Mouse (Mus musculus): Measurements from ENCODE around the gene Amacr. TPM values are rescaled to one million over a fixed set of nuclear protein-coding genes. Genes with fewer than 3 reads are reported as not detected.
A peak's percentile ranks its signal among the peaks of the same experiment; 100 is the strongest.
"Not testable (repeated sequence)": the region's sequence is repeated elsewhere in the genome, so short reads cannot be mapped to it uniquely, and the experiment has no call there.

Gene Amacr
- polyA plus RNA-seq, 1 experiment from 2014 or later: 2.9 TPM

- H3K36me3 ChIP-seq (ENCODE audit: inconsistent target): no peaks in the 10 kb centered on the region
- 89% methylated on average over 2 of the region's 2 CpGs for WGBS (ENCODE audit: missing documents)
- H3K4me3 ChIP-seq (ENCODE audit: inconsistent target): no peak overlapping the region
- no peaks in the 10 kb centered on the region for H3K79me2 ChIP-seq (ENCODE audit: inconsistent target)
- no peak overlapping the region for H3K27ac ChIP-seq
These were observed 19.0 kb upstream of the Amacr start for GRCm38 (mm10) chr15:10962601-10963000.

GRCm38 (mm10) chr15:10969439-10969838 lies 12.1 kb upstream of the Amacr start:
- 88% methylated on average over 3 of the region's 3 CpGs for WGBS (ENCODE audit: missing documents)
- no peak overlapping the region for H3K4me3 ChIP-seq (ENCODE audit: inconsistent target)
- H3K36me3 ChIP-seq (ENCODE audit: inconsistent target): no peaks in the 10 kb centered on the region
- no peak overlapping the region for H3K27ac ChIP-seq
- no peaks in the 10 kb centered on the region for H3K79me2 ChIP-seq (ENCODE audit: inconsistent target)

- H3K4me3 ChIP-seq (ENCODE audit: inconsistent target): no peak overlapping the region
- H3K27ac ChIP-seq: no peak overlapping the region
- H3K79me2 ChIP-seq (ENCODE audit: inconsistent target): no peaks in the 10 kb centered on the region
- no peaks in the 10 kb centered on the region for H3K36me3 ChIP-seq (ENCODE audit: inconsistent target)
- 90% methylated on average over 5 of the region's 5 CpGs for WGBS (ENCODE audit: missing documents)
These were observed 10.8 kb upstream of the Amacr start for GRCm38 (mm10) chr15:10970777-10971176.

GRCm38 (mm10) chr15:10977151-10977550 lies 4.4 kb upstream of the Amacr start:
- no peak overlapping the region for H3K27ac ChIP-seq
- H3K36me3 ChIP-seq (ENCODE audit: inconsistent target): no peaks in the 10 kb centered on the region
- no peaks in the 10 kb centered on the region for H3K79me2 ChIP-seq (ENCODE audit: inconsistent target)
- no peak overlapping the region for H3K4me3 ChIP-seq (ENCODE audit: inconsistent target)

GRCm38 (mm10) chr15:10980712-10981111 lies 844 bp upstream of the Amacr start:
- Histone ChIP-seq H3K79me2 (ENCODE audit: inconsistent target) (no peaks in the 10 kb centered on the region), H3K36me3 (ENCODE audit: inconsistent target) (no peaks in the 10 kb centered on the region), H3K27ac (no peak overlapping the region), H3K4me3 (ENCODE audit: inconsistent target) (peak overlapping the region; percentile 33; the same call in 1 of the 2 replicates)
- 80% methylated on average over 2 of the region's 2 CpGs for WGBS (ENCODE audit: missing documents)

GRCm38 (mm10) chr15:10982064-10982435 lies 494 bp downstream of the Amacr start:
- Histone ChIP-seq H3K79me2 (ENCODE audit: inconsistent target) (no peaks in the 10 kb centered on the region), H3K4me3 (ENCODE audit: inconsistent target) (peak overlapping the region; percentile 36), H3K27ac (no peak overlapping the region), H3K36me3 (ENCODE audit: inconsistent target) (no peaks in the 10 kb centered on the region)
- WGBS (ENCODE audit: missing documents): 8% methylated on average over 6 of the region's 6 CpGs

- Histone ChIP-seq H3K27ac (no peak overlapping the region), H3K4me3 (ENCODE audit: inconsistent target) (no peak overlapping the region), H3K36me3 (ENCODE audit: inconsistent target) (no peaks in the 10 kb centered on the region), H3K79me2 (ENCODE audit: inconsistent target) (no peaks in the 10 kb centered on the region)
- 94% methylated on average over 6 of the region's 6 CpGs for WGBS (ENCODE audit: missing documents)
These were observed 4.2 kb downstream of the Amacr start for GRCm38 (mm10) chr15:10985756-10986155.

- H3K27ac ChIP-seq; H3K4me3 ChIP-seq (ENCODE audit: inconsistent target); H3K36me3 ChIP-seq (ENCODE audit: inconsistent target); H3K79me2 ChIP-seq (ENCODE audit: inconsistent target): not testable (repeated sequence)
- 88% methylated on average over 2 of the region's 2 CpGs for WGBS (ENCODE audit: missing documents)
These were observed 4.9 kb downstream of the Amacr start for GRCm38 (mm10) chr15:10986477-10986876.

GRCm38 (mm10) chr15:10990411-10990810 lies 8.9 kb downstream of the Amacr start:
- no peak overlapping the region for H3K4me3 ChIP-seq (ENCODE audit: inconsistent target)
- no peaks in the 10 kb centered on the region for H3K36me3 ChIP-seq (ENCODE audit: inconsistent target)
- no peak overlapping the region for H3K27ac ChIP-seq
- WGBS (ENCODE audit: missing documents): 83% methylated on average over 2 of the region's 2 CpGs
- no peaks in the 10 kb centered on the region for H3K79me2 ChIP-seq (ENCODE audit: inconsistent target)

GRCm38 (mm10) chr15:10991566-10991965 lies 10.0 kb downstream of the Amacr start:
- no peak overlapping the region for H3K4me3 ChIP-seq (ENCODE audit: inconsistent target)
- no peak overlapping the region for H3K27ac ChIP-seq
- no peaks in the 10 kb centered on the region for H3K36me3 ChIP-seq (ENCODE audit: inconsistent target)
- H3K79me2 ChIP-seq (ENCODE audit: inconsistent target): no peaks in the 10 kb centered on the region
- 100% methylated on average over 1 of the region's 1 CpGs for WGBS (ENCODE audit: missing documents)

- WGBS (ENCODE audit: missing documents): 82% methylated on average over 5 of the region's 5 CpGs
- H3K79me2 ChIP-seq (ENCODE audit: inconsistent target): no peaks in the 10 kb centered on the region
- H3K36me3 ChIP-seq (ENCODE audit: inconsistent target): no peaks in the 10 kb centered on the region
- no peak overlapping the region for H3K27ac ChIP-seq
- no peak overlapping the region for H3K4me3 ChIP-seq (ENCODE audit: inconsistent target)
These were observed 18.3 kb downstream of the Amacr start for GRCm38 (mm10) chr15:10999832-11000231.

- WGBS (ENCODE audit: missing documents): 96% methylated on average over 7 of the region's 7 CpGs
- Histone ChIP-seq H3K4me3 (ENCODE audit: inconsistent target) (no peak within 1 kb of the TSS), H3K79me2 (ENCODE audit: inconsistent target) (no peaks in the 10 kb centered on the region), H3K36me3 (ENCODE audit: inconsistent target) (no peaks in the 10 kb centered on the region), H3K27ac (no peak within 1 kb of the TSS)
These were observed 18.9 kb downstream of the Amacr start, which contains the start of gene Slc45a2 for GRCm38 (mm10) chr15:11000421-11000820. Gene Slc45a2, plus strand, starts transcription at chr15:11000721.

GRCm38 (mm10) chr15:11003791-11004190 lies 22.2 kb downstream of the Amacr start:
- WGBS (ENCODE audit: missing documents): 91% methylated on average over 4 of the region's 4 CpGs
- no peak overlapping the region for H3K27ac ChIP-seq
- H3K79me2 ChIP-seq (ENCODE audit: inconsistent target): no peaks in the 10 kb centered on the region
- H3K36me3 ChIP-seq (ENCODE audit: inconsistent target): no peaks in the 10 kb centered on the region
- H3K4me3 ChIP-seq (ENCODE audit: inconsistent target): no peak overlapping the region

- Histone ChIP-seq H3K4me3 (ENCODE audit: inconsistent target) (no peak overlapping the region), H3K79me2 (ENCODE audit: inconsistent target) (no peaks in the 10 kb centered on the region), H3K36me3 (ENCODE audit: inconsistent target) (no peaks in the 10 kb centered on the region), H3K27ac (no peak overlapping the region)
- WGBS (ENCODE audit: missing documents): 90% methylated on average over 6 of the region's 6 CpGs
These were observed 23.1 kb downstream of the Amacr start for GRCm38 (mm10) chr15:11004646-11005045.

- Histone ChIP-seq H3K4me3 (ENCODE audit: inconsistent target) (no peak overlapping the region), H3K79me2 (ENCODE audit: inconsistent target) (no peaks in the 10 kb centered on the region), H3K36me3 (ENCODE audit: inconsistent target) (no peaks in the 10 kb centered on the region), H3K27ac (no peak overlapping the region)
- WGBS (ENCODE audit: missing documents): 23% methylated on average over 5 of the region's 5 CpGs
These were observed 27.2 kb downstream of the Amacr start for GRCm38 (mm10) chr15:11008756-11009155.

- H3K36me3 ChIP-seq (ENCODE audit: inconsistent target): no peaks in the 10 kb centered on the region
- no peak overlapping the region for H3K4me3 ChIP-seq (ENCODE audit: inconsistent target)
- H3K79me2 ChIP-seq (ENCODE audit: inconsistent target): no peaks in the 10 kb centered on the region
- no peak overlapping the region for H3K27ac ChIP-seq
- WGBS (ENCODE audit: missing documents): 90% methylated on average over 11 of the region's 11 CpGs
These were observed 29.5 kb downstream of the Amacr start for GRCm38 (mm10) chr15:11010976-11011548.

Data from macrophage (primary cell).